Mouse (Mus musculus) intestine, embryonic 16.5 days (tissue): ENCODE results near the gene Irf1. TPM values are rescaled to one million over a fixed set of nuclear protein-coding genes. Genes with fewer than 3 reads are reported as not detected.
A peak's percentile ranks its signal among the peaks of the same experiment; 100 is the strongest.

Experiments
- ATAC-seq: fragments of 200-750 bp; cut with Nextera tagmentation; 2 replicates; pipeline ENCODE4 v1.8.0; 2017; ENCODE audit warnings: moderate TSS enrichment, moderate library complexity
- H3K27ac ChIP-seq: fragments of 300-500 bp; sonication (generic); 2 replicates; pipeline ENCODE4 v1.5.1; 2014; ENCODE audit warnings: mild to moderate bottlenecking, low read length
- H3K27me3 ChIP-seq: fragments of 300-500 bp; sonication (generic); replicated peaks from 2 replicates; pipeline ENCODE4 v1.6.1; 2014; ENCODE audit warnings: low read length, control low read depth, mixed read lengths; ENCODE audit not compliant: control insufficient read depth, insufficient read depth
- H3K36me3 ChIP-seq: fragments of 300-500 bp; sonication (generic); 2 replicates; pipeline ENCODE4 v1.6.1; 2014; ENCODE audit warnings: low read length, control low read depth; ENCODE audit not compliant: control insufficient read depth, insufficient read depth
- H3K4me1 ChIP-seq: fragments of 300-500 bp; sonication (generic); 2 replicates; pipeline ENCODE4 v1.6.1; 2014; ENCODE audit warnings: low read length, control low read depth, mixed read lengths; ENCODE audit not compliant: control insufficient read depth, insufficient read depth
- H3K4me2 ChIP-seq: fragments of 300-500 bp; sonication (generic); 2 replicates; pipeline ENCODE4 v1.6.1; 2014; ENCODE audit warnings: low read depth, low read length, control low read depth
- H3K4me3 ChIP-seq: fragments of 300-500 bp; sonication (generic); 2 replicates; pipeline ENCODE4 v1.5.1; 2014; ENCODE audit warnings: mild to moderate bottlenecking, low read length
- H3K9ac ChIP-seq: fragments of 300-500 bp; sonication (generic); 2 replicates; pipeline ENCODE4 v1.6.1; 2014; ENCODE audit warnings: low read depth, low read length
- H3K9me3 ChIP-seq: fragments of 300-500 bp; sonication (generic); 2 replicates; pipeline ENCODE4 v1.6.1; 2016; ENCODE audit warnings: low read length, control low read depth; ENCODE audit not compliant: control insufficient read depth
- WGBS: fragments of 180-500 bp; shearing (Covaris S2); extraction: QIAGEN DNeasy Blood & Tissue Kit; methylation state at CpG from one replicate; pipeline ENCODE4 v1.1.7; 2014; 5-methylcytosine and 5-hydroxymethylcytosine counted together
- polyA plus RNA-seq: library from polyadenylated mRNA; unstranded; fragments of >200 nt; fragmentation: Nextera tagmentation; extraction: Ambion mirVana; gene quantifications from 2 replicates; pipeline ENCODE4 v1.2.1, GENCODE M21; 2015

Gene Irf1
- polyA plus RNA-seq: 52.9 and 58.7 TPM in 2 replicates

DNA sequence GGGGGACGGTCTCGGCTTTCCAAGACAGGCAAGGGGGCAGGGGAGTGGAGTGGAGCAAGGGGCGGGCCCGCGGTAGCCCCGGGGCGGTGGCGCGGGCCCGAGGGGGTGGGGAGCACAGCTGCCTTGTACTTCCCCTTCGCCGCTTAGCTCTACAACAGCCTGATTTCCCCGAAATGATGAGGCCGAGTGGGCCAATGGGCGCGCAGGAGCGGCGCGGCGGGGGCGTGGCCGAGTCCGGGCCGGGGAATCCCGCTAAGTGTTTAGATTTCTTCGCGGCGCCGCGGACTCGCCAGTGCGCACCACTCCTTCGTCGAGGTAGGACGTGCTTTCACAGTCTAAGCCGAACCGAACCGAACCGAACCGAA is at the start of gene Irf1:
Irf1 (plus strand) TSS at position 255 of the 365 bp plus-strand sequence.
- peak within 1 kb of the TSS; percentile 89 for H3K4me3 ChIP-seq
- H3K4me2 ChIP-seq: peak within 1 kb of the TSS; percentile 77
- H3K9me3 ChIP-seq: no peaks in the 10 kb centered on the region
- peaks cover 12% of the 10 kb centered on the region; the same call in 1 of the 2 replicates for H3K36me3 ChIP-seq
- WGBS: under 1% methylated on average over 40 of the region's 40 CpGs
- H3K27me3 ChIP-seq: no peaks in the 10 kb centered on the region
- peak; percentile 93 for ATAC-seq
- peaks cover 20% of the 10 kb centered on the region for H3K4me1 ChIP-seq
- peak within 1 kb of the TSS; percentile 90 for H3K9ac ChIP-seq
- H3K27ac ChIP-seq: peak within 1 kb of the TSS; percentile 91

DNA sequence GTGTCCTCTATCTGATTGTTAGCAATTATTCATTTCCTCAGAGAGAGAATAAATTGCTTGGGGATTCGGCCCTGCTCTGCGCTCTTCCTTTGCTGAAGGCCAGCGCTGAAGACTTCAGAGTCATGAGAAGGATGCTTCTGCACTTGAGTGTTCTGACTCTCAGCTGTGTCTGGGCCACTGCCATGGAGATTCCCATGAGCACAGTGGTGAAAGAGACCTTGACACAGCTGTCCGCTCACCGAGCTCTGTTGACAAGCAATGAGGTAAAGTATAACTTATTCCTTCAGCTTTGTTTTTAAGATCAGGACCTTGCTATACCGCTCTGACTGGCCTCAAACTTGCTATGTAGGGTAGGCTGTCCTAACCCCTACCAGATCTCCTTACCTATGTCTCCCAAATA is 49.1 kb upstream of the Irf1 start, which contains the start of gene Il5:
Il5 (plus strand) TSS at position 80 of the 400 bp plus-strand sequence.
- ATAC-seq: no peak
- Histone ChIP-seq H3K9ac (no peak within 1 kb of the TSS), H3K9me3 (no peaks in the 10 kb centered on the region), H3K4me2 (no peak within 1 kb of the TSS), H3K4me1 (no peaks in the 10 kb centered on the region), H3K36me3 (no peaks in the 10 kb centered on the region), H3K27ac (no peak within 1 kb of the TSS), H3K27me3 (no peaks in the 10 kb centered on the region), H3K4me3 (no peak within 1 kb of the TSS)
- WGBS: 84% methylated on average over 6 of the region's 6 CpGs

DNA sequence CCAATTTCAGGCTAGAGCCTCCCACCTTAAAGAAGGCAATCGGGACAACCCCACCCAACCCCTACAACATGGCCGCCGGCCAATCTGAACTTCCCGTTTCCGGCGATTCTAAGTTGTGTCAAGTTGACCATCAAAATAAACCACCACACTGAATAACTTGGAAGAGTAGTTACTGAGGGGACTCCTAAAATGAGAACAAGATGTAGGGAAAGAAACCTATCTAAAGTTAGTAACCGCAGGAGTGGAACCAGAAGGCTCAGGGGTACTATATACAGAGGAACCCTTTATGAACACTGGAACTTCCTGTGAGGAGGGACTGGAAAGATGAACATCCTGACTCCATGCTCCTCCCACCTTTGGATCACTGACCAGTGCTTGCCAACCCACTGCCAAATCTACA is 38.4 kb upstream of the Irf1 start:
- 95% methylated on average over 7 of the region's 7 CpGs for WGBS
- no peak overlapping the region for H3K4me2 ChIP-seq
- no peaks in the 10 kb centered on the region for H3K9me3 ChIP-seq
- H3K9ac ChIP-seq: no peak overlapping the region
- H3K27me3 ChIP-seq: no peaks in the 10 kb centered on the region
- H3K4me1 ChIP-seq: no peaks in the 10 kb centered on the region
- H3K27ac ChIP-seq: no peak overlapping the region
- no peak overlapping the region for H3K4me3 ChIP-seq
- no peaks in the 10 kb centered on the region for H3K36me3 ChIP-seq
- no peak for ATAC-seq

DNA sequence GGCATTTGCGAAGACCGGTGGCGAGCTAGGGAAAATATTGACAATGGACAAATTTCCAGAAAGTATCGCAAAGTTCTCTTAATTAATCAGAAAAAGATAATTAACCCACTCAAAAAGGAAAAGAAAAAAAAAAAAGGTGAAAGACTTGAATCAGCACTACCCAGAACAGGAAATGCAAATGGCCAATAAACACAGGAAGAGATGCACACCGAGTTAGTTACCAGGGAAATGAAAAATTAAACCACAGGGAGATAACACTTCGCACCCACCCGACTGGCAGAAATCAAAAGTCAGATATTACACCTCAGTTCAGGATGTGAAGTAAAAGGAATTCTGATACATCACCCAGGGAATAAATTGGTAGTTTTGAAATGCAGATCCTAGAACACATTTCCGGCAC is 37.6 kb upstream of the Irf1 start:
- 84% methylated on average over 8 of the region's 8 CpGs for WGBS
- H3K27me3 ChIP-seq: no peaks in the 10 kb centered on the region
- ATAC-seq: no peak
- no peaks in the 10 kb centered on the region for H3K9me3 ChIP-seq
- H3K27ac ChIP-seq: no peak overlapping the region
- H3K9ac ChIP-seq: no peak overlapping the region
- no peak overlapping the region for H3K4me2 ChIP-seq
- H3K4me1 ChIP-seq: no peaks in the 10 kb centered on the region
- no peak overlapping the region for H3K4me3 ChIP-seq
- H3K36me3 ChIP-seq: no peaks in the 10 kb centered on the region

DNA sequence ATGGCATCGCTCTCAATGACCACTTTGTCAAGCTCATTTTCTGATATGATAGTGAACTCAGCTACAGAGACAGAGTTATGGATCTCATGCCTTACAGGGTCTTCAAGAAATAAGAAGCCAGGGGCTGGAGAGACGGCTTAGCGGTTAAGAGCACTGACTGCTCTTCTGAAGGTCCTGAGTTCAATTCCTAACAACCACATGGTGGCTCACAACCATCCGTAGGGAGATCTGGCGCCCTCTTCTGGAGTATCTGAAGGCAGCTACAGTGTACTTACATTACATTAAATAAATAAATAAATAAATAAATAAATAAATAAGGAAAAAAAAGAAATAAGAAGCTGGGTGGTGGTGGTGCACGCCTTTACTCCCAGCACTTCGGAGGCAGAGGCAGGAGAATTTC is 36.0 kb upstream of the Irf1 start:
- Histone ChIP-seq H3K4me2 (no peak overlapping the region), H3K36me3 (no peaks in the 10 kb centered on the region), H3K4me1 (no peaks in the 10 kb centered on the region), H3K9me3 (no peaks in the 10 kb centered on the region), H3K27ac (no peak overlapping the region), H3K9ac (no peak overlapping the region), H3K27me3 (no peaks in the 10 kb centered on the region), H3K4me3 (no peak overlapping the region)
- 88% methylated on average over 7 of the region's 7 CpGs for WGBS
- no peak for ATAC-seq

DNA sequence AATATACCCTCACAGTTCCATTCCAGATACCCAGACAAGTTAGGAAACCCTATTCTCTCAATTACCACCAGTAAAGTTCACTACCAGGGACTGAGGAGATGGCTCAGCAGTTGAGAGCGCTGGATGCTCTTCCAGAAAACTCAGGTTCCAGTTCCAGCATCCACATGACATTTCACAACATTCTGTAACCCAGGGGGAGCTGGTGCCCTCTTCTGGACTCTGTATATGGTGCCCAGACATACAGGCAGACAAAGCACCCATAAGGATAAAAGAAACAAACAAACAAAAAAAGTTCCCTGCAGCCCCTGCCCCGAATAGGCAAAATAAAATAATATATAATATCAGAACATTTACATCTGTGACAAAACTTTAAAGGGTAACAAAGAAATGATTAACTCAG is 35.4 kb upstream of the Irf1 start:
- Histone ChIP-seq H3K36me3 (no peaks in the 10 kb centered on the region), H3K4me1 (no peaks in the 10 kb centered on the region), H3K4me2 (no peak overlapping the region), H3K4me3 (no peak overlapping the region), H3K27ac (no peak overlapping the region), H3K27me3 (no peaks in the 10 kb centered on the region), H3K9ac (no peak overlapping the region), H3K9me3 (no peaks in the 10 kb centered on the region)
- ATAC-seq: no peak
- 80% methylated on average over 2 of the region's 2 CpGs for WGBS

DNA sequence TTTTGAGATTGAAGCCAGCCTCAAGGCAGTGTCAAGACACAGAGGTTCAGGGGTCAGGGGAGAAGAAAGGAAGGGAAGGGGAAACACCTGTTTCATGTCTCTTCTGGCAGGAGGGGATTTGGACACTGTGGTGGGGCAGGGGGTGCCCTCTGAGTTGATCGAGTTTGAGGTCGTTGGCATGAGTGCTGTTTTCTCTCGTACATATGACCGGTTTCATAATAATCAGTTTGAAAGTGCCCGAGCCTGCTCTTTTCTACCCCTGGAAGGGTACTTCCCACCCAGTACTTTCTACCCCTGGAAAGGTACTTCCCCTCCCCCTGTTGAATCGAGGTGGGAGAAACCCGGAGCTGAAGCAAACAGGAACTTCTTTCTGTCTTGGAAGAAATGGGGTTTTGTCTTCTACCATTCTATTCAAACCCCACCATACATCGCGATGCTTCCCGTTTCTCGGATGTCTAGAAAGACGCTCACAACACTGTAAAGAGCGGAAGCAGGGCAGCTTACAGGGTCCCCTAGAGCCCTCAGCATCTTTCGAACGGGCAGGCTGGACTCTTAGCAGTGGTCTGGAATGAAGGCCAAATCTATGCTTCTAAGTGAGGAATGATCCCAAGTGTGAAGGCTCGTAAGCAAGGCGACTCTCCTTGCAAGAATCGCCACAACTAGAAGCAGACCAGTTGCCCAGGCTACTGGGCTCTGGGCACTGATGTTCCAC is 34.7 kb upstream of the Irf1 start:
- no peak overlapping the region for H3K4me3 ChIP-seq
- H3K9ac ChIP-seq: no peak overlapping the region
- no peaks in the 10 kb centered on the region for H3K36me3 ChIP-seq
- no peaks in the 10 kb centered on the region for H3K4me1 ChIP-seq
- peak overlapping the region; percentile 48; the same call in 1 of the 2 replicates for H3K4me2 ChIP-seq
- no peaks in the 10 kb centered on the region for H3K9me3 ChIP-seq
- ATAC-seq: no peak; the same call in 1 of the 2 replicates
- H3K27ac ChIP-seq: no peak overlapping the region
- H3K27me3 ChIP-seq: no peaks in the 10 kb centered on the region
- WGBS: 72% methylated on average over 18 of the region's 18 CpGs

DNA sequence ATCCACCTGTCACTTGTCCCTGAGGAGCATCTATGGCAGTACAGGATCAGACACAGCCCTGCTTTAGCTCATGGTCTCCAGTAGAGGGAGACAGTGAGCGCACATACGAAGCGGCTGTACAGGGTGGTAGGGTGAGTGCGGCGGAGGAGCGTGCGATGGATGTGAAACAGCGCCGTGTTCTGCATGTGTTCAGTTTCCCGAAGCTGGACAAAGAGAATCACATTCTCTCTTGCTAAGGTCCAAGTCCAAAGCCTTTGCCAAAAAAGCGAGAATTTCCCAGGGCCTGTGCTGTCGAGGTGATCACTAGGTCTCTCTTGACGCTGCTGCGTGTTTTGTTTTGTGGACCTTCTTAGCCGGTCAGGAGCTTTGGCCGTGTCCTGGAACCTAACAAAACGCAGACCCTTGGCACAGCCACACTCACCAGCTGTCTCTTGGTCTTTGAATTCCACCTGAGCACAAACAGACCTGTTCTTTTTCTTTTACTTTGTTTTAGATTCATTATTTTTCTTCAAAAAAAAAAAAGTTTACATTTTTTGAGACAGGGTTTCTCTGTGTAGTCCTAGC is 34.0 kb upstream of the Irf1 start:
- no peaks in the 10 kb centered on the region for H3K27me3 ChIP-seq
- no peaks in the 10 kb centered on the region for H3K4me1 ChIP-seq
- no peak overlapping the region for H3K27ac ChIP-seq
- peak; percentile 82 for ATAC-seq
- 0 out of 2 replicates have a peak overlapping the region, but pooled peaks have one; percentile 16 for H3K9ac ChIP-seq
- WGBS: 22% methylated on average over 17 of the region's 17 CpGs
- no peak overlapping the region; the same call in 1 of the 2 replicates for H3K4me3 ChIP-seq
- H3K36me3 ChIP-seq: no peaks in the 10 kb centered on the region
- H3K9me3 ChIP-seq: no peaks in the 10 kb centered on the region
- H3K4me2 ChIP-seq: peak overlapping the region; percentile 48

DNA sequence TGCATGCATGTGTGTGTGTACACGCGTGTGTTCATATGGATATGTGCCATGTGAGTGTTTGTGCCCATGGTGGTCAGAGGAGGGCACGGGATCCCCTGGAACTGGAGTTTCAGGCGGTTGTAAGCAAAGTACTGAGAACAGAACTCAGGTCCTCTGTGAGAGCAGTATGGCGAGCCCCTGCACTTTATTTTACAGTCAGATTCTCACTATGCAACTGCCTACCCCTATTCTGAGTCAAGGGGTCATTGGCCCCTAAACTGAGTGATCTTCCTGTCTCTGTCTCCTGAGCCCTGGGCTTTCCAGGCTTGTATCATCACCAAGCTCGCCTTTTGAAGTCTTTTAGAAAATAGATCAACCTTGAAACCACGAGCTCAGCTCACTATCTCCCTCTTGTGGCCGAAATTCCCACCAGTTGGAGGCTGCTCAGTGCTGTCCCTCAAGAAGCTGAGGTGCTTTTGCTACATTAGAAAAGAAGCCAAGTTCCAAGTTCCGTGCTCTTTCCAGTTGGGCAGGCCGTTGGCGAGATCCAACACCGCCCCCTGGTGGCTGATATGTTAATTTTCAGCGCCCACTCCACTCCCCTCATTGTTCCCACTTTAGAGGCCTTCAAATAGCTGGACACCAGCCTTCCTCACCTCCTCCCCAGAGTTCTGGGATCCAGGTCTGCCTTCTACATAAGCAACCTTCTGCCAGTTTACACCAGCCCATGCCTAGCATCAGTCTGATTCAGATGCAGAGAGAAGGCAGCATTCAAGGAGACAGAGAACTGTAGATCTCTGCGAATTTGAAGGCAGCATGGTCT is 32.8 kb upstream of the Irf1 start:
- Histone ChIP-seq H3K27me3 (no peaks in the 10 kb centered on the region), H3K4me1 (no peaks in the 10 kb centered on the region), H3K4me2 (no peak overlapping the region), H3K27ac (no peak overlapping the region), H3K9me3 (no peaks in the 10 kb centered on the region), H3K4me3 (no peak overlapping the region), H3K9ac (no peak overlapping the region), H3K36me3 (no peaks in the 10 kb centered on the region)
- peak; percentile 58 for ATAC-seq
- WGBS: 51% methylated on average over 14 of the region's 14 CpGs
